Mouse (Mus musculus) heart, embryonic 13.5 days (tissue): Measurements from ENCODE around the gene Zswim9. TPM values are rescaled to one million over a fixed set of nuclear protein-coding genes. Genes with fewer than 3 reads are reported as not detected.

Experiments used
- ATAC-seq: fragments of 200-750 bp; cut with Nextera tagmentation; 2 replicates; pipeline ENCODE4 v1.8.0; 2017; ENCODE audit warnings: moderate TSS enrichment; ENCODE audit not compliant: insufficient number of reproducible peaks, low FRiP score, low TSS enrichment; ENCODE audit errors: extremely low read depth
- H3K27ac ChIP-seq: fragments of 300-500 bp; sonication (generic); replicated peaks from 2 replicates; pipeline ENCODE4 v1.5.1; 2015; ENCODE audit warnings: moderate library complexity, mild to moderate bottlenecking, inconsistent platforms
- H3K27me3 ChIP-seq: fragments of 300-500 bp; sonication (generic); replicated peaks from 2 replicates; pipeline ENCODE4 v1.6.1; 2015; ENCODE audit warnings: mild to moderate bottlenecking, inconsistent platforms
- H3K36me3 ChIP-seq: fragments of 300-500 bp; sonication (generic); 2 replicates; pipeline ENCODE4 v1.6.1; 2015; ENCODE audit warnings: mild to moderate bottlenecking, inconsistent platforms
- H3K4me1 ChIP-seq: fragments of 300-500 bp; sonication (generic); 2 replicates; pipeline ENCODE4 v1.6.1; 2015; ENCODE audit warnings: inconsistent platforms
- H3K4me2 ChIP-seq: fragments of 300-500 bp; sonication (generic); 2 replicates; pipeline ENCODE4 v1.6.1; 2015; ENCODE audit warnings: inconsistent platforms, mild to moderate bottlenecking, moderate library complexity
- H3K4me3 ChIP-seq: fragments of 300-500 bp; sonication (generic); 2 replicates; pipeline ENCODE4 v1.5.1; 2015; ENCODE audit warnings: moderate library complexity, mild to moderate bottlenecking, inconsistent platforms
- H3K9ac ChIP-seq: fragments of 300-500 bp; sonication (generic); 2 replicates; pipeline ENCODE4 v1.6.1; 2015; ENCODE audit warnings: inconsistent platforms, mild to moderate bottlenecking, moderate library complexity
- H3K9me3 ChIP-seq: fragments of 300-500 bp; sonication (generic); 2 replicates; pipeline ENCODE4 v1.6.1; 2016; ENCODE audit warnings: inconsistent platforms
- WGBS: fragments of 180-500 bp; shearing (Covaris S2); methylation state at CpG from one replicate; pipeline ENCODE4 v1.1.7; 2015; ENCODE audit warnings: mixed read lengths; 5-methylcytosine and 5-hydroxymethylcytosine counted together
- polyA plus RNA-seq: library from polyadenylated mRNA; unstranded; fragments of >200 nt; fragmentation: Nextera tagmentation; extraction: Ambion mirVana; gene quantifications from 2 replicates; pipeline ENCODE4 v1.2.1, GENCODE M21; 2015

Gene Zswim9
- 5.9 and 7.1 TPM in 2 replicates for polyA plus RNA-seq

DNA sequence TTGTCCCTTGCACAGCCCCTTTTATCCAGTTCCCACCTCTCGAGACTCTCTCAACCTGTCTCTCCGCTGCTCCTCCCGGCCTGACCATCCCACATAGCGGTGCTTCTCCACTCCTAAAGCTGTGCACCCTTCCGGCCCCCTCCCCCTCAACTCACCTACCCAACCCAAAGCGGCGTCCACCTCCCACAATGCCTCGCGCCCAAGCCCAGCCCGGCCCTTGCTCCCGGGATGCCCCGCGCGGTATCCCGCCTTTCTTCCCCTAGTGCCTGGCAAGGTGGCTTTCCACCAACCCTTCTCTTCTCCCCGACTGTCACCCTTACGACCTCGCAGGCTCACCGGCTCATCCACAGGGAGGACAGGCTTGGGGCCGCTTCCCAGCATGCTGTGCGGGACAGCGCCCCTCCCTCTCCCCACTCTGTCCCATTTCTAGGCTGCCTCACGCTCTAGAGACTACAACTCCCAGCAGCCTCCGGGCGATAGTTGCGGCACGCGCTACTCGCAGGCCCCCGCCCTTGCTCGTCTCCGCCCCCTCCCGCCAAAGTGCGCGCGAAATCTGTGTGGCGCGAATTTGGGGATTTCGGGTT lies at the start of gene Zswim9:
Zswim9 (minus strand) TSS at position 414 of the 584 bp plus-strand sequence.
- Histone ChIP-seq H3K27me3 (no peaks in the 10 kb centered on the region), H3K36me3 (peaks cover 67% of the 10 kb centered on the region), H3K27ac (peak within 1 kb of the TSS; percentile 93), H3K9me3 (no peaks in the 10 kb centered on the region), H3K9ac (peak within 1 kb of the TSS; percentile 91), H3K4me2 (peak within 1 kb of the TSS; percentile 84), H3K4me3 (peak within 1 kb of the TSS; percentile 79), H3K4me1 (peaks cover 8% of the 10 kb centered on the region)
- ATAC-seq, result peak; percentile 97
- under 1% methylated on average over 39 of the region's 39 CpGs for WGBS

DNA sequence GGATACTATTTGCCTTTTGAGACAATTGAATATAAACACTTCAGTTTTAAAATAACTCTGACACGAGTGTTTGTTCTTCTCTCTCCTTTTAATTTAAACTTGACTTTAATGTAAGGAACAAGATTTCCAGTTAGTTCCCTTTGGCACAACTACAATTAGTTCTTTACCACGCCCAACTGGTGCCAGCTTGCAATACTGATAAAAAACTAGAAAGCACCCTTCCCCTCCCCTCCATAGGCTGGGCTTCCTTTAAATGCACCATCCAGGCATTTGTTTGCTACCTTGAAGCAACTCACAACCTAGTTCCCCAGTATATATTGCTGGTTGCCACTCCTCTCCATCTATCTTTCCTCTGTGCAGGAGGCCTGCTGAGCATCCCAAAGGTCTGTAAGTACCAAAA lies 45.8 kb upstream of the Zswim9 start, which contains the start of gene Pla2g4c:
Pla2g4c (plus strand) TSS at position 340 of the 400 bp plus-strand sequence.
- no peak within 1 kb of the TSS for H3K27ac ChIP-seq
- no peaks in the 10 kb centered on the region for H3K9me3 ChIP-seq
- H3K4me1 ChIP-seq, result no peaks in the 10 kb centered on the region
- H3K27me3 ChIP-seq, result no peaks in the 10 kb centered on the region
- ATAC-seq, result no peak
- H3K9ac ChIP-seq, result no peak within 1 kb of the TSS
- H3K36me3 ChIP-seq, result peaks cover 6% of the 10 kb centered on the region; the same call in 1 of the 2 replicates
- no peak within 1 kb of the TSS for H3K4me3 ChIP-seq
- no peak within 1 kb of the TSS for H3K4me2 ChIP-seq
- WGBS, result 75% methylated on average over 2 of the region's 2 CpGs

GRCm38 (mm10) chr7:13321424-13321823 lies 42.9 kb upstream of the Zswim9 start:
- ATAC-seq, result no peak
- no peak overlapping the region for H3K4me3 ChIP-seq

GRCm38 (mm10) chr7:13314095-13314597 lies 35.6 kb upstream of the Zswim9 start:
- no peak for ATAC-seq
- Histone ChIP-seq H3K4me2 (no peak overlapping the region), H3K9ac (no peak overlapping the region), H3K4me3 (no peak overlapping the region), H3K36me3 (peaks cover 48% of the 10 kb centered on the region), H3K27me3 (no peaks in the 10 kb centered on the region), H3K9me3 (no peaks in the 10 kb centered on the region), H3K4me1 (peaks cover 11% of the 10 kb centered on the region), H3K27ac (no peak overlapping the region)
- WGBS, result 60% methylated on average over 5 of the region's 5 CpGs

More at GRCm38 (mm10) chr7:13321424-13321823, 42.9 kb upstream of the Zswim9 start:
- Histone ChIP-seq H3K9me3 (no peaks in the 10 kb centered on the region), H3K4me2 (no peak overlapping the region), H3K27me3 (no peaks in the 10 kb centered on the region), H3K4me1 (no peaks in the 10 kb centered on the region), H3K9ac (no peak overlapping the region), H3K36me3 (peaks cover 6% of the 10 kb centered on the region; the same call in 1 of the 2 replicates), H3K27ac (no peak overlapping the region)
- 87% methylated on average over 3 of the region's 3 CpGs for WGBS

DNA sequence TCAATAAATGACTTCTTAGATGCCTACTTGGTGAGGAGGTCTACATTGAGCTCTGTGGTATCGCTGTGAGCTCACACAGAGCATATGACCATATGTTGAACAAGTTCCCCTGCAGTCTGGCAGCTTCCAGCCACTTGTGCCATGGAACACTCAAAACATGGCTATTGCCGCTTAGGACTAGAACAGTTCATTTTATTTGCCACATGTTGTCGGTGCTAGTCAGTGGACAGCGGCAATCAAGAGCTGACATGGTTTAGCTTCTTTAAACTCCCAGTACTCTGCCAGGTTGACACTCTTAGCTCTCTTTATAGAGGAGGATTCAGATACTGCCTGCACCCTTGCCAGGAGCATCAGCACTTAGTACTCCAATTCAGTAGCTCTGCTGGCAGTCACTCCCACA lies 32.9 kb upstream of the Zswim9 start:
- 90% methylated on average over 4 of the region's 4 CpGs for whole genome bisulfite sequencing
- no peak overlapping the region for H3K4me2 ChIP-seq
- no peak overlapping the region for H3K9ac ChIP-seq
- no peaks in the 10 kb centered on the region for H3K27me3 ChIP-seq
- H3K36me3 ChIP-seq, result peaks cover 75% of the 10 kb centered on the region
- no peak for ATAC-seq
- peaks cover 11% of the 10 kb centered on the region for H3K4me1 ChIP-seq
- H3K4me3 ChIP-seq, result no peak overlapping the region
- H3K9me3 ChIP-seq, result no peaks in the 10 kb centered on the region
- H3K27ac ChIP-seq, result no peak overlapping the region

GRCm38 (mm10) chr7:13310493-13311199 lies 32.1 kb upstream of the Zswim9 start:
- no peak for ATAC-seq
- H3K4me2 ChIP-seq, result no peak overlapping the region
- no peak overlapping the region for H3K27ac ChIP-seq
- H3K4me3 ChIP-seq, result no peak overlapping the region
- peaks cover 11% of the 10 kb centered on the region for H3K4me1 ChIP-seq
- no peak overlapping the region for H3K9ac ChIP-seq
- 81% methylated on average over 6 of the region's 6 CpGs for WGBS
- no peaks in the 10 kb centered on the region for H3K27me3 ChIP-seq
- no peaks in the 10 kb centered on the region for H3K9me3 ChIP-seq
- peaks cover 83% of the 10 kb centered on the region for H3K36me3 ChIP-seq

DNA sequence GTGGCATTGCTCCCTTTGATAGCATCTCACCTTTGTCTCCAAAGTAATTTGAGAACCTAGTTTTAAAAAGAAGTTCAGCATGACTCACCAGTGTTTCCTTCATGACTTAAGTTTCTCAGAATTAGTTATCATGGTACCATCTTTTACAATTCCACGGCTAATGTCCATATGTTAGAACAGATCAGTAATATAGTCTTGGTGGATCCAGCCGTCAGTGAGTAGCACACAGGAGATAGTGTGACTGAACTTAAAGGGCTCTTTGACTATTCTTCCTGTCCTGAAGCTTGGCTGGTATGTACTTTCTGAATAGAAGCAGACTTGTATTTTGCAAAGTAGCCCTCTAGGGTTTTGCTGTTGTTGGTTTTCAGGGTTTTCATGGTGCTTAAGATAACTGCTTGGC lies 30.9 kb upstream of the Zswim9 start:
- Histone ChIP-seq H3K4me3 (no peak overlapping the region), H3K27ac (no peak overlapping the region), H3K36me3 (peaks cover 94% of the 10 kb centered on the region), H3K9ac (no peak overlapping the region), H3K4me1 (peaks cover 11% of the 10 kb centered on the region), H3K27me3 (no peaks in the 10 kb centered on the region), H3K4me2 (no peak overlapping the region), H3K9me3 (no peaks in the 10 kb centered on the region)
- no peak for ATAC-seq
- 81% methylated on average over 2 of the region's 2 CpGs for WGBS

- Histone ChIP-seq H3K36me3 (peaks cover 100% of the 10 kb centered on the region), H3K4me2 (no peak overlapping the region), H3K9ac (no peak overlapping the region), H3K27ac (no peak overlapping the region), H3K4me1 (no peaks in the 10 kb centered on the region), H3K27me3 (no peaks in the 10 kb centered on the region), H3K9me3 (no peaks in the 10 kb centered on the region), H3K4me3 (no peak overlapping the region)
- ATAC-seq, result no peak
Observed at GRCm38 (mm10) chr7:13303372-13303771, 24.9 kb upstream of the Zswim9 start.

DNA sequence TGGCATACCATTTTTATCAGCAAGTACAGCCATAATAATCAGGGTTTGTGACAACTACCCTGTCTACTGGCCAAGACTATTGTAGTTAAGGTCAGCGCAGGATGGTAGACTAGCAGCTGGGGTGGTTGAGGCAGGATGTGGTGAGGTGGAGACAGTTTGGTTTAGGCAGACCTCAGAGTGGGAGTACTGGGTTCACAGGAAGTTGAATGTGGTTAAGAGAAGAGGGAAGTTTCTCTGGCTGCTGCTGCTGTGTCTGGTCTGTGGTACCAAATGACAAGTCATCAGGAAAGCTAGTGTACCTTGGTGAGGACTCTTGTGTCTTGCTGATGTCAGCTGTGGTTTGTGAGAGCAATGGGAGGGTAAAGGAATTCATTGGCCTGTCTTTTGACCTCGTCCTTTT lies 24.3 kb upstream of the Zswim9 start:
- no peak for ATAC-seq
- no peaks in the 10 kb centered on the region for H3K9me3 ChIP-seq
- no peaks in the 10 kb centered on the region for H3K4me1 ChIP-seq
- H3K36me3 ChIP-seq, result peaks cover 100% of the 10 kb centered on the region
- no peak overlapping the region for H3K9ac ChIP-seq
- 60% methylated on average over 2 of the region's 2 CpGs for WGBS
- H3K27ac ChIP-seq, result no peak overlapping the region
- H3K4me2 ChIP-seq, result no peak overlapping the region
- no peak overlapping the region for H3K4me3 ChIP-seq
- no peaks in the 10 kb centered on the region for H3K27me3 ChIP-seq

GRCm38 (mm10) chr7:13301643-13302042 lies 23.1 kb upstream of the Zswim9 start:
- Histone ChIP-seq H3K4me2 (no peak overlapping the region), H3K27me3 (no peaks in the 10 kb centered on the region), H3K36me3 (peaks cover 100% of the 10 kb centered on the region), H3K4me1 (no peaks in the 10 kb centered on the region), H3K9ac (no peak overlapping the region), H3K4me3 (no peak overlapping the region), H3K9me3 (no peaks in the 10 kb centered on the region), H3K27ac (no peak overlapping the region)
- WGBS, result 81% methylated on average over 1 of the region's 1 CpGs
- no peak for ATAC-seq

GRCm38 (mm10) chr7:13298821-13299220 lies 20.3 kb upstream of the Zswim9 start:
- WGBS, result 91% methylated on average over 5 of the region's 5 CpGs
- H3K36me3 ChIP-seq, result peaks cover 100% of the 10 kb centered on the region
- no peak overlapping the region for H3K4me3 ChIP-seq
- no peak overlapping the region for H3K4me2 ChIP-seq
- no peak for ATAC-seq
- H3K9me3 ChIP-seq, result no peaks in the 10 kb centered on the region
- H3K27me3 ChIP-seq, result no peaks in the 10 kb centered on the region
- H3K4me1 ChIP-seq, result no peaks in the 10 kb centered on the region
- no peak overlapping the region for H3K9ac ChIP-seq
- H3K27ac ChIP-seq, result no peak overlapping the region
